Mouse (Mus musculus) kidney, postnatal 0 days (tissue): ENCODE measurements around the gene Magi2. TPM values are rescaled to one million over a fixed set of nuclear protein-coding genes. Genes with fewer than 3 reads are reported as not detected.

Source experiments
- ATAC-seq: fragments of 200-750 bp; cut with Nextera tagmentation; replicated peaks from 2 replicates; pipeline ENCODE4 v1.8.0; 2017; ENCODE audit warnings: low read depth, moderate number of reproducible peaks, moderate TSS enrichment, moderate library complexity; ENCODE audit not compliant: low FRiP score
- DNase-seq: peaks from one replicate; pipeline ENCODE4 v3.0.0-alpha.2; 2016; ENCODE audit warnings: low spot score
- H3K27ac ChIP-seq: fragments of 300-500 bp; sonication (generic); 2 replicates; pipeline ENCODE4 v1.5.1; 2014; ENCODE audit warnings: mild to moderate bottlenecking
- H3K27me3 ChIP-seq: fragments of 300-500 bp; sonication (generic); 2 replicates; pipeline ENCODE4 v1.6.1; 2014; ENCODE audit warnings: low read length, mixed read lengths; ENCODE audit not compliant: insufficient read depth
- H3K36me3 ChIP-seq: fragments of 300-500 bp; sonication (generic); 2 replicates; pipeline ENCODE4 v1.6.1; 2014; ENCODE audit warnings: low read length, mixed read lengths; ENCODE audit not compliant: insufficient read depth
- H3K4me1 ChIP-seq: fragments of 300-500 bp; sonication (generic); replicated peaks from 2 replicates; pipeline ENCODE4 v1.6.1; 2014; ENCODE audit warnings: antibody characterized with exemption, low read length, mixed read lengths; ENCODE audit not compliant: insufficient read depth
- H3K4me2 ChIP-seq: fragments of 300-500 bp; sonication (generic); 2 replicates; pipeline ENCODE4 v1.6.1; 2014; ENCODE audit warnings: mild to moderate bottlenecking, low read length, moderate library complexity, mixed read lengths
- H3K4me3 ChIP-seq: fragments of 300-500 bp; sonication (generic); replicated peaks from 2 replicates; pipeline ENCODE4 v1.5.1; 2014; ENCODE audit warnings: low read depth, low read length
- H3K9ac ChIP-seq: fragments of 300-500 bp; sonication (generic); 2 replicates; pipeline ENCODE4 v1.6.1; 2014; ENCODE audit warnings: low read depth, low read length
- H3K9me3 ChIP-seq: fragments of 300-500 bp; sonication (generic); replicated peaks from 2 replicates; pipeline ENCODE4 v1.6.1; 2016; ENCODE audit warnings: low read length, inconsistent platforms, mixed read lengths
- CTCF ChIP-seq: IDR thresholded peaks from 2 replicates; pipeline ENCODE4 v1.5.1; 2016; ENCODE audit warnings: antibody characterized with exemption, low read depth, mild to moderate bottlenecking, moderate library complexity
- WGBS: fragments of 180-500 bp; shearing (Covaris S2); extraction: QIAGEN DNeasy Blood & Tissue Kit; methylation state at CpG from one replicate; pipeline ENCODE4 v1.1.7; 2014; 5-methylcytosine and 5-hydroxymethylcytosine counted together
- polyA plus RNA-seq: library from polyadenylated mRNA; unstranded; fragments of >200 nt; fragmentation: Nextera tagmentation; extraction: Ambion mirVana; gene quantifications from 2 replicates; pipeline ENCODE4 v1.2.1, GENCODE M21; 2015

Magi2 gene
- polyA plus RNA-seq, 1 experiment from 2014 or later, result 14.5 TPM

- 73% methylated on average over 6 of the region's 6 CpGs for WGBS
- DNase-seq, result no peak
- Histone ChIP-seq H3K27me3 (no peaks in the 10 kb centered on the region), H3K9ac (no peak overlapping the region), H3K4me1 (no peaks in the 10 kb centered on the region), H3K27ac (no peak overlapping the region), H3K4me2 (no peak overlapping the region), H3K36me3 (no peaks in the 10 kb centered on the region), H3K9me3 (no peaks in the 10 kb centered on the region), H3K4me3 (no peak overlapping the region)
- no peak for ATAC-seq
- TF ChIP-seq CTCF, result no peak
Observed at GRCm38 (mm10) chr5:19745916-19746315, 519.1 kb downstream of the Magi2 start.

DNA sequence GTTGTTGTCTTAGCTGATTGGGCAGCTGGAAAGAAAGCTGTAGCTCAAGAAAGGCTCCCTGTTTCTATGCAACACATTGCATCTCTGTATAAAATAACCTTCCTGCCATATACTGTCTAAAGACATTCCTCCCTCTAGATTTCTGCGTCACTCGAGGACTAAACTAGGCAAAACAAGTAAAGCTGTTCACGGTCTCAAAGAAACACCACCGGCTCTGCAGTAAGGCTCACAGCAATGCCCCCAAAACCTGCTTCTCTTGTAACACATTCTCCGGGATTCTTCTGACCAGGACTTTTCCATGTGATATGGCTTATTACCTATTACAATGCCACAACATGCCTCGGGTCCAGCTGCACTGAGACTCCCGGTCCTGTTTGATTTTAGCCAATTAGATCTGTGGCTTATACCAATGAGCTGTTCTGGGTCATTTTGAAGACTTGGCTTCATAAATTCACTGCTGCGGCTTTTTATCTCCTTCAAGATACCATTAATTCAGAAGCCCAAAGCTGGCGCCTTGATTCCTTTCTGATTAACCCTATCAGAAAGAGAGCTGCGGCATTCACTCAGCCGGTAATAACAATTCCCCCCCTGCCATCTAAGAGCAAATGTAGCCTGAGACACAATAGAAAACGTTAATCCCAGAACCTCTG, 520.2 kb downstream of the Magi2 start:
- 74% methylated on average over 12 of the region's 12 CpGs for WGBS
- no peak overlapping the region for H3K9ac ChIP-seq
- no peak for TF ChIP-seq CTCF
- H3K4me2 ChIP-seq, result no peak overlapping the region
- ATAC-seq, result no peak
- H3K27ac ChIP-seq, result no peak overlapping the region
- H3K4me1 ChIP-seq, result no peaks in the 10 kb centered on the region
- no peaks in the 10 kb centered on the region for H3K9me3 ChIP-seq
- H3K36me3 ChIP-seq, result no peaks in the 10 kb centered on the region
- no peaks in the 10 kb centered on the region for H3K27me3 ChIP-seq
- DNase-seq, result no peak
- H3K4me3 ChIP-seq, result no peak overlapping the region

GRCm38 (mm10) chr5:19747631-19748030, 520.8 kb downstream of the Magi2 start:
- DNase-seq (no peak), ATAC-seq (no peak)
- H3K27me3 ChIP-seq, result no peaks in the 10 kb centered on the region
- no peaks in the 10 kb centered on the region for H3K9me3 ChIP-seq
- H3K27ac ChIP-seq, result no peak overlapping the region
- H3K4me1 ChIP-seq, result no peaks in the 10 kb centered on the region
- TF ChIP-seq CTCF, result no peak
- H3K4me3 ChIP-seq, result no peak overlapping the region
- H3K9ac ChIP-seq, result no peak overlapping the region
- H3K4me2 ChIP-seq, result no peak overlapping the region
- 91% methylated on average over 3 of the region's 3 CpGs for WGBS
- H3K36me3 ChIP-seq, result no peaks in the 10 kb centered on the region

DNA sequence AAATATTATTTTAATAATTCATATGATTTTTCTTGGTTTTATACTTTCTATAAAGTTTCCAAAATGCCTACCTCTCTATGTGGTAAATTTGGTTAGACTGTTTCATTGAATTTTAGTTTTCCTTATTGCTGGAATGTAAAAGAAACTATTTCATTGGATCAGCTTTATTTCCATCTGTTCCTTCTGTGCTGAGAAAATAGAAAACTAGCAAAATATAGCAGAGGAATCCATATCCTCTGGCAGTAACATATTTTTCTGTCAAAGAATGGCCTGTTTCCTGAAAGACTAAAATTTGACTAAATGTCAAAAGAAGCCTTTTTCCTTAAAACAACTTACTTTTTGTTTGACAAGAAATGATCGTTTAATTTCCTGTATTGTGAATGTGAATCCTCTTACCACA, 552.4 kb downstream of the Magi2 start:
- WGBS, result 85% methylated on average over 1 of the region's 1 CpGs
- TF ChIP-seq CTCF, result no peak
- Histone ChIP-seq H3K36me3 (no peaks in the 10 kb centered on the region), H3K27ac (no peak overlapping the region), H3K4me2 (no peak overlapping the region), H3K9ac (no peak overlapping the region), H3K9me3 (no peaks in the 10 kb centered on the region), H3K4me3 (no peak overlapping the region), H3K27me3 (no peaks in the 10 kb centered on the region), H3K4me1 (no peaks in the 10 kb centered on the region)
- ATAC-seq, result no peak
- DNase-seq, result no peak

- H3K27me3 ChIP-seq, result no peaks in the 10 kb centered on the region
- 65% methylated on average over 2 of the region's 2 CpGs for whole genome bisulfite sequencing
- no peaks in the 10 kb centered on the region for H3K4me1 ChIP-seq
- no peaks in the 10 kb centered on the region for H3K9me3 ChIP-seq
- no peak for TF ChIP-seq CTCF
- no peak for DNase-seq
- no peak overlapping the region for H3K9ac ChIP-seq
- no peak overlapping the region for H3K4me2 ChIP-seq
- no peak overlapping the region for H3K27ac ChIP-seq
- ATAC-seq, result no peak
- H3K36me3 ChIP-seq, result no peaks in the 10 kb centered on the region
- no peak overlapping the region for H3K4me3 ChIP-seq
Observed at GRCm38 (mm10) chr5:19780076-19780475, 553.2 kb downstream of the Magi2 start.

- Histone ChIP-seq H3K9me3 (no peaks in the 10 kb centered on the region), H3K4me3 (no peak overlapping the region), H3K27ac (no peak overlapping the region), H3K27me3 (no peaks in the 10 kb centered on the region), H3K36me3 (no peaks in the 10 kb centered on the region), H3K4me2 (no peak overlapping the region), H3K9ac (no peak overlapping the region), H3K4me1 (no peaks in the 10 kb centered on the region)
- DNase-seq, result peak; percentile 9
- TF ChIP-seq CTCF, result no peak
- peak; percentile 61; the same call in 1 of the 2 replicates for ATAC-seq
Observed at GRCm38 (mm10) chr5:19785320-19785719, 558.5 kb downstream of the Magi2 start.
